Mouse (Mus musculus) Patski (cell line): ENCODE measurements at regions not wholly inside any gene's neighbourhood (a gene's known extent, or its start where the extent isn't known, plus 50 kb on each side); places are given as distances from the start of the nearest gene placed in this dataset.

Experiments
- ATAC-seq: fragments of 100-300 bp; one replicate; pipeline ENCODE4 v1.8.0; 2021
- CTCF ChIA-PET: fragments of 350-600 bp; sonication (Branson Sonifier 250); formaldehyde crosslinking; loops from one replicate; lab custom pipeline; 2022; ENCODE audit warnings: inconsistent platforms; lab: Charles Lee
- POLR2A ChIA-PET: fragments of 350-600 bp; sonication (Branson Sonifier 250); formaldehyde crosslinking; loops from one replicate; lab custom pipeline; 2022; ENCODE audit warnings: antibody characterized with exemption, inconsistent platforms; lab: Charles Lee
- DNase-seq: peaks from one replicate; pipeline ENCODE4 v3.0.0-alpha.2; 2011; ENCODE audit warnings: low read depth, low spot score
- H3K27me3 ChIP-seq: fragments of 371-371 bp; one replicate; pipeline ENCODE4 v1.5.1; 2021
- CTCF ChIP-seq: fragments of 100-300 bp; IDR thresholded peaks from one replicate; pipeline ENCODE4 v1.5.1; 2021
- in situ Hi-C: fragments of 300-500 bp; cut with MboI; formaldehyde crosslinking; loops from 3 replicates; pipeline ENCODE4 v1.11.1; 2018; ENCODE audit warnings: low pct_unique_long_range_greater_than_20kb, mixed read lengths

- POLR2A ChIA-PET, result no interaction called here
- no peak for DNase-seq
- CTCF ChIA-PET, result no interaction called here
- no peaks in the 10 kb centered on the region for H3K27me3 ChIP-seq
- TF ChIP-seq CTCF, result no peak
- in situ Hi-C loops, result no loop called here
- no peak for ATAC-seq
These were observed 656.2 kb downstream of the Slc16a7 start for GRCm38 (mm10) chr10:124733103-124733502.

- ChIA-PET CTCF (no interaction called here), POLR2A (interaction anchor here (0.6 kb wide), 1 partner anchor 343 kb away, joined by 3 read pairs; no protein-coding TSS in a partner anchor)
- ATAC-seq (no peak), DNase-seq (no peak)
- H3K27me3 ChIP-seq, result no peaks in the 10 kb centered on the region
- no peak for TF ChIP-seq CTCF
- in situ Hi-C loops, result no loop called here
These were observed 656.9 kb downstream of the Slc16a7 start for GRCm38 (mm10) chr10:124732342-124732741.

- no peak for TF ChIP-seq CTCF
- POLR2A ChIA-PET, result no interaction called here
- in situ Hi-C loops, result no loop called here
- DNase-seq, result no peak
- H3K27me3 ChIP-seq, result no peaks in the 10 kb centered on the region
- no peak for ATAC-seq
- CTCF ChIA-PET, result no interaction called here
These were observed 657.9 kb downstream of the Slc16a7 start for GRCm38 (mm10) chr10:124731219-124731836.

- ATAC-seq, result no peak
- no peak for TF ChIP-seq CTCF
- DNase-seq, result no peak
- in situ Hi-C loops, result no loop called here
- CTCF ChIA-PET, result no interaction called here
- H3K27me3 ChIP-seq, result no peaks in the 10 kb centered on the region
- POLR2A ChIA-PET, result no interaction called here
These were observed 676.6 kb downstream of the Slc16a7 start for GRCm38 (mm10) chr10:124712647-124713046.

- ChIA-PET POLR2A (no interaction called here), CTCF (no interaction called here)
- no peak for ATAC-seq
- in situ Hi-C loops, result no loop called here
- DNase-seq, result no peak
- TF ChIP-seq CTCF, result no peak
- H3K27me3 ChIP-seq, result no peaks in the 10 kb centered on the region
These were observed 678.3 kb downstream of the Slc16a7 start for GRCm38 (mm10) chr10:124710954-124711353.

GRCm38 (mm10) chr10:124709832-124710231 is 679.4 kb downstream of the Slc16a7 start:
- TF ChIP-seq CTCF, result no peak
- in situ Hi-C loops, result no loop called here
- H3K27me3 ChIP-seq, result no peaks in the 10 kb centered on the region
- no peak for DNase-seq
- ATAC-seq, result no peak
- CTCF ChIA-PET, result no interaction called here
- POLR2A ChIA-PET, result no interaction called here

GRCm38 (mm10) chr10:124706642-124707041 is 682.6 kb downstream of the Slc16a7 start:
- ChIA-PET CTCF (no interaction called here), POLR2A (no interaction called here)
- in situ Hi-C loops, result no loop called here
- TF ChIP-seq CTCF, result no peak
- H3K27me3 ChIP-seq, result no peaks in the 10 kb centered on the region
- DNase-seq (no peak), ATAC-seq (no peak)
